Mouse (Mus musculus) testis, adult 2 months (tissue): ENCODE measurements around the gene Grip1.

Source experiments
- CTCF ChIP-seq: fragments of 200-500 bp; IDR thresholded peaks from 2 replicates; pipeline ENCODE4 v1.5.1; 2012; ENCODE audit warnings: low read depth, mild to moderate bottlenecking, inconsistent platforms, low read length, moderate library complexity; ENCODE audit not compliant: control insufficient read depth, insufficient read depth, insufficient replicate concordance
- POLR2A ChIP-seq: fragments of 200-500 bp; IDR thresholded peaks from 2 replicates; pipeline ENCODE4 v1.6.1; 2012; ENCODE audit warnings: low read depth, mild to moderate bottlenecking, inconsistent platforms, low read length, moderate library complexity; ENCODE audit not compliant: control insufficient read depth

DNA sequence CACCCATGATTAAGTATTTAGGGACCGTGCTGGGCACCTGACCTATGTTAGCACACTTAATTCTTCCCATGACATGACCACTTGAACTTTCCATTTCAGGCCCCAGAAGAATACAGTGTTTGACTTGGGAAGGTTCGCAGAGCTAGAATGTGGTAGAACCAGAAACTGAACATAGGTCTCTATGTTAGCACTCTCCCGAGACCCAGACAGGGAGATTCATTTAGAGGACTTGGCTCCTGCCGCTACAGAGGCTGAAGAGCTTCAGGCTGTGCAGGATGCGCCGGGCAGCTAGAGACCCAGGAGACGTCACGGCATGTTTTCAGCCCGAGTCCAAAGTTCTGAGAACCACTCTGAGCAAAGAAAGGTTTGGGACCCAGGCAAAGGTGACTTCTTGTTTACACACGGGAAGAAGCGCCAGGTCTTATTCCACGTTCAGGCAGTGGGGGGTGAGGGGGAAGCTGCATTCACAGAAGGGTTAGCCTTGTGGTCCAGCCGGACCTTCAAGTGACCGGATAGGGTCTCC, 6.2 kb upstream of the Grip1 start:
- TF ChIP-seq POLR2A: no peak
- no peak for TF ChIP-seq CTCF
